Mouse (Mus musculus) G1E (cell line): ENCODE measurements around the gene Boll.

Source experiments
- CTCF ChIP-seq: IDR thresholded peaks from 2 replicates; pipeline ENCODE4 v1.5.1; 2012; ENCODE audit warnings: low read depth, low read length, inconsistent platforms, mixed read lengths
- TAL1 ChIP-seq: conservative IDR thresholded peaks from 2 replicates; pipeline ENCODE4 v1.6.1; 2012; ENCODE audit warnings: low read depth, low read length, inconsistent platforms, mixed read lengths

DNA sequence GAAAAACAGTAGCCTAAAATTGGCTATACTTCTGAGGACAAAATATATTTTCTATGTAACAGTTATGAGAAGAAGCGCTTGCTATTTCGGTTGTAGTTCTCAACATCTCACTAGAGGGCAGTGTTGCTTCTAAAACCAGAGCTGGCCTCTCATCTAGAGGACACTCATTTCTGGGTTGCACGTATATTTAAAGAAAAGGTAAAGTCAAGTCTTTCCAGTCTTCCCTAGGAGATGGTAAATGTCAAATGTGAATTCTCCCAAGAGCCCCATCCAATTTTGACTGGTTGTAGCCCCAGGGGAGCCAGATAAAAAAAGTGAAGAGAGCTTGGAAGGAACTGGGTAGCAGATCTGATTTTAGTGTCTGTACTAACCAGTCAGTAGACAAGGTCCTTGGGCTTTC, 41.2 kb upstream of the Boll start:
- TF ChIP-seq TAL1 (no peak), CTCF (peak; percentile 25; the same call in 1 of the 2 replicates)
